Mouse (Mus musculus): ENCODE results near the gene Gm20721.
"Not testable (repeated sequence)": the region's sequence is repeated elsewhere in the genome, so short reads cannot be mapped to it uniquely, and the experiment has no call there.

The Gm20721 gene

DNA sequence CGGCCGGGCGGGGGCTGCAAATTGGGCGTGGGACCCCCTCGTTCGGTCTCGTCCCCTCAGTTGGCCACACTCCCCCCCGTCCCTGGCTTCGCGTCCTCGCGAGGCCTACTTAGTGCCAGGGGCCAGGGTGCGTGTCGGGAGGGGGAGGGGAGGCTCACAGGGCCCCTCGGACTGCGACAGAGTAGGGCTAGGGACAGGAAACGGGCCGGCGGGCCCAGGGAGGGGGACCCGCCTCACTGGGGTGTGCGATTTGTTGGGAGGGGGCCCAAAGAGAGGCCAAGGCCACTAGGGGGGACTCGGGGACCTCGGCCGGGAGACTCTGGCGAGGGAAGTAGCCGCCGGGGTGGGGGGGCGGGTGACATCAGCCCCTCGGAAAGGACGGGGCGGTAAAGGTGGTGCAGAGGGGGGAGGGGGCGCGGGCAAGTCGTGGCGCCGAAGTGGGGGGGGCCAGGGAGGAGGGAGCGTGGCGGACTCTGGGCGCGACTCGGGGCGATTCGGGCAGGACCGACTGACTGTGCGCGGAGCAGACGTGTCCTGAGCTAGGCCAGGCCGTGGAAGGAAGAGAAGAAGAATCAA is 15.8 kb downstream of the Gm20721 start:
- peak; percentile 73 for DNase-seq (ENCODE audit: low spot score)

DNA sequence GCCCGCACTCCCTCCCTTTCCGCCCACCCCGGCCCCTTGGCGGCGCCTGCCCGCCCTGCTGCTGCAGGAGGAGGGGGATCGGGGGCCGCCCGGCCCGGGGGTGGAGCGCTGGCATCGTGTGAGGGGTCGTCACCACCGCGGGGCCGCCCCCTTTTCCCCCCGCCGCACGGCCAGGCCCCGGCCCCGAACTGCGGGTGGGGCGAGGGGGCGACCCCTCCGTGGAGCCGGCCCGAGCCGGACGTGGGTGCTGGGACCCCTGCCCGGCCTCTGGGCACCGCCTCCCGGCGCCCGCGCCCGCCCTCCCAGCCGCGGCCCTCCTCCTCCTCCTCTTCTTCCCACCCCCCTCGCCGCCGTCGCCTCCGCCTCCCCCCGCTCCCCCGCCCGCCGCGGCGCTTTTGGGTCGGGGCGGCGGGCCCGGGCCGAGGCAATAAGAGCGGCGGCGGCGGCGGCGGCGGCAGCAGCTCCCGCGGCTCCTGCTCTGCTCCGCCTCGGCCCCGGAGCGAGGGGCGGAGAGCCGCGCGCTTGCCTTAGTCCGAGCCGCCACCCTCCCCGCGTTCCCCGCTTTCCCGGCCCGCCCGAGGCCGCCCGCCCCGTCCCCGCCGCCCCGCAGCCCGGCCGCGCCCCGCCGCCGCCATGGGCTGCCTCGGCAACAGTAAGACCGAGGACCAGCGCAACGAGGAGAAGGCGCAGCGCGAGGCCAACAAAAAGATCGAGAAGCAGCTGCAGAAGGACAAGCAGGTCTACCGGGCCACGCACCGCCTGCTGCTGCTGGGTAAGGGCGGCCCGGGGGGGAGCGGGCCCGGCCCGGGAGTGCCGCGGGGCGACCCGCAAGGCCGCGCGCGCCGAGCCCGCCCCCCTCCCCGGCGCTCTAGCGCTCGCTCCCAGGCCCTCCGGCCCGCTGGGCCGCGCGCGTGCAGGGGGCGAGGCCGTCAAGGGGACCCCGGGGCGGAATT is 16.6 kb downstream of the Gm20721 start:
- peak; percentile 84 for DNase-seq (ENCODE audit: low spot score)

DNA sequence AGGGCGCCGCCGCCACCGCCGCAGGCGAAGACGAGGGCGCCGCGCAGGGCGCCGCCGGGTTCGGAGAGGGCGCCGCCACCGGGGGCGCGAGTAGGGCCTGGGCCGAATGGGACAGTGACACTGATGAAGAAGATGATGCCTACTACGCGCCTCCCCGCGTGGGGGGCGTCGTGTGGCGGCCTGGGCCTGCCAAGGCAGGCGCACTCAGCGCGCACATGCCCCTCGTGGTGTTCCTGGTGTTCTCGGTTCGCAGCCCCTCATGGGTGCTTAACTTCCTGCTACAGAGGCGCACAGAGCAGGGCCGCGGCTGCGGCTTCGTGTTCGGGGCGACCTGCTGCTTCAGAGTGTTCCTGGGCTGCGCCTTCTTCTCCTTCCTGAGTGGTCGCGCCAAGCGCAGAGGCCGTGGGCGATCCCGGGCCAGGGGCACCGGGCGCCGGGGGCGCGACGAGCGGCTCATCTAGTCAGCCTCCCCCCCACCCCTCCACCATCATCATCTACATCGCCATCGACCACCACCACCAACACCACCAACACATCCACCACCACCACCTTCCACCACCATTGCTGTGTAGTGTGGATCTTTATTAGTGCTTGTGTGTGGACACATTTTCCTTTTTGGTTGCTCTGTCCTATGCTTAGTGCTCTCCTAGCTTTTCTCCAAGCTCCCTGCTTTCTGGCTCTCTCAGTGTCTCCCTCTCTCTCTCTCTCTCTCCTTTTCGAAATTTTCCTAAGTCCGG is 17.4 kb downstream of the Gm20721 start:
- DNase-seq (ENCODE audit: low spot score) = peak; percentile 16

DNA sequence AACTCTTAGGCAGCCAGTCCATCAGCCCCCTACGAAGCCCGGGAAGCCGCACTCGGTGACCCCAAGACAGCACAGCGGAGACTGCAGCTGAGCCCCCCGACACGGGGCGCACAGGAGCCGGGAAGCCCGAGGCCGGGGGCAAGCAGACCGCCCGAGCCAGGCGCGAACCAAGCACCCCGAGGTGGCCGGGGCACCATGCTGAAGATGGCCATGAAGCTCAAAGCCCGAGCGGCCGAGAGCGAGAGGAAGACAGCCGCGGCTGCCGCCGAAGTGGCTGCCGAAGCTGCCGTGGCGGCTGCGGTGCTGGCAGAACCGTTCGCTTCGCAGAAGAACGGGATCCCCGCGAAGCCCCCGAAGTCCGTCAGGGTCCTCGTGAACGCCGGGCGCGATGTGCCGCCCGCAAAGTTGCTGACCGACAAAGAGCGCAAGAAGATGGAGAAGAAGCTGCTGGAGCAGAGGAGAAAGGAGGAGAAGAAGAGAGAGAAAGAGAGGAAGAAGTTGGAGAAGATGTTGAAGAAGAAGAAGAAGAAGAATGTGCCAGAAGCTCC is 18.1 kb downstream of the Gm20721 start:
- no peak for DNase-seq (ENCODE audit: low spot score)

DNA sequence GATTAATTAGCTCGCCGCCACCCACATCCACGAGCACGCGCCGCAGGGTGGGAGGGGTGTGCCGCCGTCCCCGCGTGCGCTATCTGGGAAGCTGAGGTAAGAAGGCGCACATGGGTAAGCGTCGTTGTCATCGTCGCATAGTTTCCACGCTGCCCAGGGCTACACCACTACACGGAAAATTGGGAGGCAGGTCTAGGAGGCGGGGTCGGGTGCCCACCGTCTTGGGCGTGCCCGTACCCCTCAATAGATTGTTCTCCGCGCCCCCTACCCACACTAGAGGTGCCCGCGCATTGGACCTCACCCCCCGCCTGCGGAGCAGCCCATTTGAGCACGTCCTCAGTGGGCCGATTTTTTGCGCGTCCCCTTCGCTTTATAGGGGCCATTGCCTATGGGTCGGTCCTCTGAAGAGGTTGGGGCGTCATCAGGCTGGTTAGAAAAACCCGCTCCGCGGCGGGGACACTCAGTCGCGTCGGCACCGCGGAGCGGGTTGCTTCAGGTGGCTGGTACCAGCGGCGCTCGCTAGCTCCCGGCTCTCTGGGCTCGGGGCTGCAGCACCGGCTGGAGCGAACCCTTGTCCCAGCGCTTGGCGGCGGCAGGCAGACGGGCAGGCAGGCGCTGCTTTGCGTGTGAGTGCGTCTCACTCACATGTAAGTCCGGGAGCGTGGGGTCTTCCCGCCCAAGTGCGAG is 19.1 kb downstream of the Gm20721 start:
- DNase-seq (ENCODE audit: low spot score) = peak; percentile 65

DNA sequence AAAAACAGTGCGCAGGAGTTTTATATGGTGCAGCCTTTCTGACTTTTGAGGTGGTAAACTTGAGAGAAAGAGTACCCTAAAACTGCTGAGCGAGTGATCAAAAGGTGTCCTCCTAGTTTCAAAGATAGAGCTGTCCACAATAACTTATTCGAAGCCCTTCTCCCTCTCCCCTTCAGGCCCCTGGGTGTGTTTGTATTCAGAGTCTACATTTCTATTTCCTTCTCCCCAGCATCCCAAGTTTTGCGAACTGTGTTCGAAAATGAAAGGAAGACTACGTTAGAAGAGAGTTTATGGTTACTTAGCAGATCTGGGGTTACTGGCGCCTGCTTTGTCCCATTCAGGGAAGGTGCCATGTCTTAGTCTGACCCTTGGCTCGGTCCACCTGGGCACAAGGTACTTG is 20.0 kb downstream of the Gm20721 start:
- DNase-seq (ENCODE audit: low spot score) = no peak

DNA sequence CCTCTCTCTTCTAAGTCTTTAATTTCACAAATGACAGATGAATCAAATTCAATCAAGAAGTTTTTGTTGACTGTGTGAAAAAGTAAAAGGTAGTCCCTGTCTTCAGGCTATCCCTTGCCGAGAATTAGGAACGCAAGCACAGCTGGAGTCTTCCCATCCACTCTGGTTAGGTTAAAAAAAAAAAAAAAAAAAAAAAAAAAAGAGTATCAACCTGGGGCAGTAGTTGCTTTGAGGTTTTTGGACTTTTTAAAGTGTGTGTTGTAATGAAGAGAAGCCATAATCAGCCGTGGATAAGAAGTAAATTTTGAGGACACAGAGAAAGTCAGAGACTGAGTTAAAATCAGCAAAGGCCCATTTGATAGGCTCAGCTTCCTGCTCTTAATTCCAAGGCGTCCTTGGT is 20.5 kb downstream of the Gm20721 start:
- DNase-seq (ENCODE audit: low spot score) = no peak

DNA sequence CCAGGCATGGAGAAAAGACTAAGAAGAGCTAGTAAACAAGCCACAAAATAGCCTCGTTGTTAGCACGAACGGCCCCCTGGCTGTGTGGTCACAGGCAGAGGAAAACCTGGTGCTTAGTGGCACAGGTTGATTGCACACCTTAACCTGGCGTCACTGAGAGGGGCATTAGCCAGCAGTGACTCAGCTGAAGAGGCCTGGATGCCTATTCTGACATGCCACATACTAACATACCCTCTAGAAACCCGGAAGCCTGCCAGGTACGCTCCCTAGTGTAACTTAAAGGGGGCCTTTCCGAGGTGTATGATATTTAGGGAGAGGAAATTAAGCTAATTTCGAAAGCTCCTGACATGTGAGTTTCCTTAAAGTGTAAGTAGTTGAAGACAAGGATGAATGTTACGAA is 29.9 kb downstream of the Gm20721 start:
- no peak for DNase-seq (ENCODE audit: low spot score)

DNA sequence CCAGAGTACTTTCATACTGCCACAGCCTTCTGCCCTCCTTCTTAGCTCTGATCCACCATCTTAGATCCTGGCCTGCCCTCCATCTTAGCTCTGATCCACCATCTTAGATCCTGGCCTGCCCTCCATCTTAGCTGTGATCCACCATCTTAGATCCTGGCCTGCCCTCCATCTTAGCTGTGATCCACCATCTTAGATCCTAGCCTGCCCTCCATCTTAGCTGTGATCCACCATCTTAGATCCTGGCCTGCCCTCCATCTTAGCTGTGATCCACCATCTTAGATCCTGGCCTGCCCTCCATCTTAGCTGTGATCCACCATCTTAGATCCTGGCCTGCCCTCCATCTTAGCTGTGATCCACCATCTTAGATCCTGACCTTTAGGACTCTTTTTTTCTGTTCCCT is 31.1 kb downstream of the Gm20721 start:
- not testable (repeated sequence) for DNase-seq (ENCODE audit: low spot score)

DNA sequence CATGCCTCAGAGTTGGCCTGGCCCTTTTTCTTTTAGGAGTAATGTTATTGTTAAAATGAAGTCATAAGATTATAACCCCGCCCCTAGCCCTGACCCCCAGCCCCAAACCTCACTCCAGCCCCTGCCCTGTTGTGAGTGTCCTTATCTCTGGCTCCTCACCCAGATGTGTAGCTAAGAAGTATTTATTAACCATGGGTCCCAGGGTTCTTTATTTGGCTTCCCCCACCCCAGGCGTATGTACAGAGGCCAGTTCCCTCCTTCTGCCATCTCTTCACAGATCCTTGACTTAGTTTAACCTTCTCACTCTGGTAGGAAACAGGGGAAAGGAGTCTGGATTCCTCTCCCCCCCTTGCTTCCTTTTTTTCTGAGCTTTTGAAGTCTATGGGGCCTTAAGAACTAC is 33.9 kb downstream of the Gm20721 start:
- no peak for DNase-seq (ENCODE audit: low spot score)

DNA sequence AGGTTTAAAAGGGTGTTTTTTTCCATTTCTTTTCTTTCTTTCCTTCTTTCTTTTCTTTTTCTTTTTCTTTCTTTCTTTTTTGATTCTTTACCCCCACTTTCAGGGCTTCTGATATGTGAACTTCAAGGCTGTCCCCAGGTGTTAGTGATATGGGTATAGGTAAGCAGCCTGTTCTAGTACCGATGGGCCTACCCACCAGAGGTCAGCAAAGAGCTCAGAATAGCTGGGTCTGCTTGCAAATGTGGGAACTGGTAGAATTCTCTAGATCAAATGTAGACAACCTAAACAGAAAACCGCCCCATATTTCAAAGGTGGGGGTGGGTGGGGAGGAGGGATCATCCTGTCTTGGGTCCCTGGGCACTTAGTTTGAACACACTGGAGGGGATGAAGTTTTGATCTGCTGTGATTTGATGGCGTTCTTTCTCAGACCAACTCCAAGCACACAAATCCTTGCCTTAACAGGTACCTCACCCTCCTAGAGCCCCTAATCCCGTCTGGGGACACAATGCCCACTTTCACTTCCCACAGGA is 34.3 kb downstream of the Gm20721 start:
- DNase-seq (ENCODE audit: low spot score) = peak; percentile 81

DNA sequence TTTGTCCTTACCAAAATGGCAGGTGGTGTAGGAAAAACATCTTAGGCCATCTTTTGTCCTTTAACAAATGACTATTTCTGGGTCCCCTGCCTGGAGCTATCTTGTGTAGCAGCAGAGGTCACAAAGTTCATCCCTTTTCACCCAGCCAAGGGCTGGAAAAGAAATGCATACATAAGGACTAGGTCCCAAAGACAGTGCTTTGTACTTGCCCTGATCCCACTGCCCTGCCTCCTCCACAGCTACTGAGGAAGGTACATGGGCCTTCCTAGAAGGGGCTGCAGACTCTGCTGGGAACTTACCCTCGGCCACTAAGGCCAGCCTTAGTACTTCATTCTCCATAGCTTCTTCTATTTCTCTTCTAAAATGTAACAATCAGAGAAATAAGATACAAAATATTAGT is 34.9 kb downstream of the Gm20721 start:
- no peak for DNase-seq (ENCODE audit: low spot score)

DNA sequence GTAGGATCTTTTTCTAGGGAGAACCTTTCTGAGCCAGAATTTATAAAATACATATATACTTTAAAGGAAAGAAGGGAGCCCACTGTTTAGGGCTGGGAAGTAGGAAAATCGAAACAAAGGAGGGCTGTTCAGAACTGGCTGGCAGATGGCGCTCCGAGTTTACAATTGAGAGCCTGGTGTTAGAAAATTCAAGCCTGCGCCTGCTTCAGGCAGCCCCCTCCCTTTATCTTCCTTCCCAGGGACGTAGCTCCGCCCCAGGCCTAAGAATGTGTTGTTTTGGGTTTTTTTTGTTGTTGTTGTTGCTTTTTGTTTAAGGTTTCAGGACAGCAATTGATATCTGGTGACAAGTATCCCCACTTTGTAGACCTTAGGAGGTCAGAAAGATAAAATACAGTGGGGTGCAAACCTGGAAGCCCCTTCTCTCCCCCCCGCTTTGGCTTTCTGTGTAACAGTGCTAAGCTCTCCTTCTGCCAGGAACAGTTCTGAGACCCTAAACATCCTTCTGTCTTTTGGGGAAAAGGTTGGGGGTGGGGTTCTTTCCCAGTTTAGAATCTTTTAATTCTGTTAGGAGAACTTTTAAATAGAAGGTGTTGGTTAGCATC is 35.5 kb downstream of the Gm20721 start:
- DNase-seq (ENCODE audit: low spot score) = no peak

DNA sequence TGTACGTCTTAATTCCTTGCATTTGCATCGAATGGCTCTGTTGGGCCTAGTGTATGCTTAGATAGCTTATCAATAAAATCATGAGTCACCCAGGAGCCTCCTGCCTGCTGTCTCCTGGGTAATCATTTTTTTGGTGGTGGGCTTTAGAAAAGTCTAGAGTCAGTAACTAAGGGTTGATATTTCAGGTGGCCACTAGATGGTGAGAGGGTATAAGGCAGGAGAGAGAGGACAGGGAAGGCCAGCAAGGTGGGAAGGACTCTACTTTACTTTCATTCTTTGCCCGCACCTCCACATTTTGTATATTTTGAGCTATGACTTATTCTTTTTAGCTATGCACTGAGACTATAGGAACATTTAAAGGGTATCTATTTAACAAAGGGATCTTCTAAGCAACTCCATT is 38.6 kb downstream of the Gm20721 start:
- no peak for DNase-seq (ENCODE audit: low spot score)

DNA sequence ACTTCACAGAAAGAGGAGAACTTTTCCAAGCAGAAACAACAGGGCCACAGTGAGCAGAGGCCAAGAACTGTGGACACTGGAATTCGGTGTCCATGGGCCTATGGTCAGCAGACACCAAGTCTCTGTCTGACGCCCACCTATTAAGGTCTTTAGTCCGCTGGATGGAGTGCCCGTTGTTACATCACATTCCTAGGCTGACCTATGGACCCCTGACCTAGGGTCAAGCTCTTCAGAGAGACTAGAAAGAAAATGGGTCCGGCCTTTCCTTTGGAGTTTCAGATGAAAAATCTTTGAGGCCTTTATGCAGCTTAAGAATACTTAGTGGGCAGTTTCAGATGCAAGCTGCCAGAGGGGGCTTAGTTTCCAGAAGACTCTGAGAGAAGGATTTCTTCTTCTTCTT is 40.9 kb downstream of the Gm20721 start:
- no peak for DNase-seq (ENCODE audit: low spot score)

DNA sequence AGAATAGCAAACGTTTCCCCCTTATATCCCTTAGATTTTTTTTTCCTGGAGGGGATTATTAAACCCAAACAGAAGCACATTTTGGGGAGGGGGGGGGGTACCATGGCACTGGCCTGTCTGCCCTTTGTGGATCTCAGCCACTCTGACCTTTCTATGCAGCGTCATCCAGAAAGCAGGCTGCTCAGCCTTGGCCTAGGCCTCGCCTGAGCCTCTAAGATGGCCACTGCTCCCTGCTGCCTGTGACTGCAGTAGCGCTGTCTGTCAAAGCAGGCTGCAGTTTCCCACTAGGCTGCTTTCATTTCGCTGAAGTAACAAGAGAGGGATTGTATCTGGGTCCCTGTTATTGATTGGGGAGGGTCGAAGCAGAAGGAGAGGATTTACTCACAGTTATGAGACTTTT is 44.0 kb downstream of the Gm20721 start:
- DNase-seq (ENCODE audit: low spot score) = no peak

DNA sequence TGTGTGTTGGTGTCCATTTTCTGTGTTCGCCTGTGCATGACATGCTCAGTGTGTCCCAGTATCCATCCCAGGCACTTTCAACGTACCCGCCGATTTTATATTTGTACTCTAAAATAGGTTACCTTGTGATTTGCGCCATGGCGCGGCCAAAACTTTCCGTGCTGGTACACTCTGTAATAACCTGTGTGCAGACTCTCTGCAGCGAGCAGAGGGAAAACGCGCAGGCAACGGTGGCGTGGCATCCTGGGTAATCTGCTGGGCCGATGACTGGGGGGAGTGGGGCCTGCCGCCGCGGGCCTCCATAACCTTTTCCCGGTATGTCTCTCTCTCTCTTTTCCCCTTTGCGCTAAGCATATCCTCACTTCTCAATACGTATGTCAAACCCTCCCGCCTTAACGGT is 45.8 kb downstream of the Gm20721 start:
- DNase-seq (ENCODE audit: low spot score) = no peak

DNA sequence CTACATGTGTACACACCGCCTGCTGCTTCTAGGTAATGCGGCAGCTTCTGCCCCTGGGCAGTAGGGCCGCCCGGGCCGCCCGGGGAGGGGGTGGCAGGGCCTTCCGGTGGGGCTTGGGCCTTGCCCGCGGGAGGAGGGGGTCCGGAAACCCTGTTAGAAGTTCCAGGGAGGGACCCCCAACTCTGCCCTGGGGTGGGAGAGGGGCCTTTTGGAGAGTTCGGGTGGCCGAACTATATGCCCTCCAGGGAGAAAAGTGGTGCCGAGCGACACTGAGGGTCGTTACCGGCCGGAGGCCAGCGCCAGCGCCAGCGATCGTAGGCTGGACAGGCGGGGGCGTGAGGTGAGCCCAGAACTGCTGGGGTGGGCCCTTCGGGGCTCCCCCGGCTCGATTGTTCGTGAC is 46.3 kb downstream of the Gm20721 start:
- no peak for DNase-seq (ENCODE audit: low spot score)

DNA sequence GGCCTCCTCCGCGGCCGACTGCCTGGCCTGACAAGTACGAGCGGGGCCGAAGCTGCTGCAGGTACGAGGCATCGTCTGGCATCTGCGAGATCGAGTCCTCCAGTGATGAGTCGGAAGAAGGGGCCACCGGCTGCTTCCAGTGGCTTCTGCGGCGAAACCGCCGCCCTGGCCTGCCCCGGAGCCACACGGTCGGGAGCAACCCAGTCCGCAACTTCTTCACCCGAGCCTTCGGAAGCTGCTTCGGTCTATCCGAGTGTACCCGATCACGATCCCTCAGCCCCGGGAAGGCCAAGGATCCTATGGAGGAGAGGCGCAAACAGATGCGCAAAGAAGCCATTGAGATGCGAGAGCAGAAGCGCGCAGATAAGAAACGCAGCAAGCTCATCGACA is 46.7 kb downstream of the Gm20721 start:
- DNase-seq (ENCODE audit: low spot score) = no peak

DNA sequence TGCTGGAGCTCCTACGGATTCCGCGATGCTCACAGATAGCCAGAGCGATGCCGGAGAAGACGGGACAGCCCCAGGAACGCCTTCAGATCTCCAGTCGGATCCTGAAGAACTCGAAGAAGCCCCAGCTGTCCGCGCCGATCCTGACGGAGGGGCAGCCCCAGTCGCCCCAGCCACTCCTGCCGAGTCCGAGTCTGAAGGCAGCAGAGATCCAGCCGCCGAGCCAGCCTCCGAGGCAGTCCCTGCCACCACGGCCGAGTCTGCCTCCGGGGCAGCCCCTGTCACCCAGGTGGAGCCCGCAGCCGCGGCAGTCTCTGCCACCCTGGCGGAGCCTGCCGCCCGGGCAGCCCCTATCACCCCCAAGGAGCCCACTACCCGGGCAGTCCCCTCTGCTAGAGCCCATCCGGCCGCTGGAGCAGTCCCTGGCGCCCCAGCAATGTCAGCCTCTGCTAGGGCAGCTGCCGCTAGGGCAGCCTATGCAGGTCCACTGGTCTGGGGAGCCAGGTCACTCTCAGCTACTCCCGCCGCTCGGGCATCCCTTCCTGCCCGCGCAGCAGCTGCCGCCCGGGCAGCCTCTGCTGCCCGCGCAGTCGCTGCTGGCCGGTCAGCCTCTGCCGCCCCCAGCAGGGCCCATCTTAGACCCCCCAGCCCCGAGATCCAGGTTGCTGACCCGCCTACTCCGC is 47.3 kb downstream of the Gm20721 start:
- no peak for DNase-seq (ENCODE audit: low spot score)

DNA sequence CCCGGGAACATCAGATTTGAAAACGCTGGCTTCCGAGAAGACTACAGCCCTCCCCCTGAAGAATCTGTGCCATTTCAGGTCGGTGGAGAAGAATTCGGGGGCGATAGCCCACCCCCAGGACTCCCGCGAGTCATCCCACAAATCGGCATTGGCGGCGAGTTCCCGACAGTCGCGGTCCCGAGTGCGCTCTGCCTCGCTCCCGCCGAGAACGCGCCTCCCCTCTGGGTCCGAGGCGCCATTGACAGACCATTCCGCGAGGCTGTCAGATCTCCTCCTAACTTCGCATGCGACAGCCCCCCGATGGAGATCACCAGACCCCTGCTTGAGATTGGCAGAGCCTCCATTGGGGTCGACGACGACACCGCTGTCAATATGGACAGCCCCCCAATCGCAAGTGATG is 48.0 kb downstream of the Gm20721 start:
- DNase-seq (ENCODE audit: low spot score) = no peak

Data from urinary bladder, postnatal 14 days (tissue).